Mouse (Mus musculus) liver, postnatal 0 days (tissue): ENCODE results near the gene Dhx32. TPM values are rescaled to one million over a fixed set of nuclear protein-coding genes. Genes with fewer than 3 reads are reported as not detected.
A peak's percentile ranks its signal among the peaks of the same experiment; 100 is the strongest.

Source experiments
- ATAC-seq: fragments of 200-750 bp; cut with Nextera tagmentation; 2 replicates; pipeline ENCODE4 v1.8.0; 2017; ENCODE audit warnings: mild to moderate bottlenecking, moderate library complexity
- DNase-seq: peaks from one replicate; pipeline ENCODE4 v3.0.0-alpha.2; 2016
- H3K27ac ChIP-seq: fragments of 300-500 bp; sonication (generic); 2 replicates; pipeline ENCODE4 v1.5.1; 2014; ENCODE audit warnings: antibody characterized with exemption, moderate library complexity, mild to moderate bottlenecking, low read depth
- H3K27me3 ChIP-seq: fragments of 300-500 bp; sonication (generic); 2 replicates; pipeline ENCODE4 v1.6.1; 2014; ENCODE audit warnings: low read length, control low read depth, mixed read lengths; ENCODE audit not compliant: insufficient read depth
- H3K36me3 ChIP-seq: fragments of 300-500 bp; sonication (generic); replicated peaks from 2 replicates; pipeline ENCODE4 v1.6.1; 2014; ENCODE audit warnings: mild to moderate bottlenecking, control low read depth, low read length, moderate library complexity, mixed read lengths; ENCODE audit not compliant: insufficient read depth
- H3K4me1 ChIP-seq: fragments of 300-500 bp; sonication (generic); 2 replicates; pipeline ENCODE4 v1.6.1; 2014; ENCODE audit warnings: antibody characterized with exemption, mild to moderate bottlenecking, control low read depth; ENCODE audit not compliant: insufficient read depth
- H3K4me2 ChIP-seq: fragments of 300-500 bp; sonication (generic); 2 replicates; pipeline ENCODE4 v1.6.1; 2014; ENCODE audit warnings: low read depth, mild to moderate bottlenecking, low read length, moderate library complexity, mixed read lengths
- H3K4me3 ChIP-seq: fragments of 300-500 bp; sonication (generic); 2 replicates; pipeline ENCODE4 v1.5.1; 2014; ENCODE audit warnings: low read depth, low read length
- H3K9ac ChIP-seq: fragments of 300-500 bp; sonication (generic); replicated peaks from 2 replicates; pipeline ENCODE4 v1.6.1; 2014; ENCODE audit warnings: mild to moderate bottlenecking, moderate library complexity
- H3K9me3 ChIP-seq: fragments of 300-500 bp; sonication (generic); 2 replicates; pipeline ENCODE4 v1.6.1; 2016; ENCODE audit warnings: mild to moderate bottlenecking, control low read depth, low read length, mixed read lengths
- CTCF ChIP-seq: sonication (generic); IDR thresholded peaks from 2 replicates; pipeline ENCODE4 v1.5.1; 2016; ENCODE audit warnings: antibody characterized with exemption, low read depth
- EP300 ChIP-seq: IDR thresholded peaks from 2 replicates; pipeline ENCODE4 v1.6.1; 2016; ENCODE audit warnings: antibody characterized with exemption, low read depth, mild to moderate bottlenecking
- WGBS: fragments of 180-500 bp; shearing (Covaris S2); extraction: QIAGEN DNeasy Blood & Tissue Kit; methylation state at CpG from one replicate; pipeline ENCODE4 v1.1.7; 2014; ENCODE audit not compliant: insufficient replicate concordance; 5-methylcytosine and 5-hydroxymethylcytosine counted together
- polyA plus RNA-seq: library from polyadenylated mRNA; unstranded; fragments of >200 nt; fragmentation: Nextera tagmentation; extraction: Ambion mirVana; gene quantifications from 2 replicates; pipeline ENCODE4 v1.2.1, GENCODE M21; 2015

The Dhx32 gene
- polyA plus RNA-seq, 1 experiment from 2014 or later: 5.5 TPM

DNA sequence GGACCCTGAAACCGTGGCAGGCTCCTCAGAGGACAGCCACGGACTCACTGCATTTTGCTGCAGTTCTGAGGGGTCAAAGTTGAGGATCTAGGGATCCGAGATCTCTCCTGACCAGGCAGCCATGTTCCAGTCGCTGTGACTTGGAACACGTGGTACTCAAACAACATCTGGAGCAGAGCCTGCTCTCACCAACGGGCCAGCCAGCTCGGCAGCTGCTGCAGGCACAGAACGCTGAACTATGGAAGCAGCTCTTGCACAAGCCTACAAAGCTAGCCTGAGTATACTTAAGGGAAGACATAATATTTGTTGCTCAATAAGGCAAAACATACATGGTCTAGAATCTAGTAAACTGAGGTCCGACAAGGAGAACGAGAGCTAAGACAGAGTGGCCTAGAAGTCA is 57.0 kb downstream of the Dhx32 start:
- no peak overlapping the region for H3K27ac ChIP-seq
- DNase-seq: no peak
- WGBS: 75% methylated on average over 10 of the region's 10 CpGs

DNA sequence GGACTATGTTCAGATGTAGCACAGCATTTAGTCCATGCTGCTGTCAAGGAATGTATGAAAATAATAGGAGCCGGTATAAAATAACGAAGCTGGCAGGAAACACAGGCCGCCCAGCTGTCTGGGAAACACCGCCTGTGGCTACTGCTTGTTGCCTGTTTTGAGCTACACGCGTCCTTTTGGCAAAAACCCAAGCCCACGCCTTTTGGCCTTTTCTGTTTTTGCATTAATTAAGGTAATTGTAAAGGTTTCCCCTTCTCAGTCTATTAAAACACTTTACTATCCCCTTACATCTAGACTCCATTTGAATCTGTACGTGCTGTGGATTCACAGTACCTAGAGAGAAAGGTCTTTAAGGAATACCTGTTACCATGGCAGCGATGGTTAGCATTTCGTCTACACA is 57.7 kb downstream of the Dhx32 start:
- no peak for TF ChIP-seq EP300
- no peak for TF ChIP-seq CTCF
- H3K4me1 ChIP-seq: no peaks in the 10 kb centered on the region
- no peak for ATAC-seq
- no peaks in the 10 kb centered on the region for H3K9me3 ChIP-seq
- no peak overlapping the region for H3K9ac ChIP-seq
- H3K4me3 ChIP-seq: no peak overlapping the region
- H3K27ac ChIP-seq: no peak overlapping the region
- WGBS: 85% methylated on average over 10 of the region's 10 CpGs
- H3K27me3 ChIP-seq: no peaks in the 10 kb centered on the region
- no peak overlapping the region for H3K4me2 ChIP-seq
- H3K36me3 ChIP-seq: peaks cover 32% of the 10 kb centered on the region
- no peak for DNase-seq

More for the DNA sequence above, 57.0 kb downstream of the Dhx32 start:
- H3K36me3 ChIP-seq: peaks cover 25% of the 10 kb centered on the region
- no peaks in the 10 kb centered on the region for H3K4me1 ChIP-seq
- H3K4me2 ChIP-seq: no peak overlapping the region
- no peaks in the 10 kb centered on the region for H3K9me3 ChIP-seq
- no peaks in the 10 kb centered on the region for H3K27me3 ChIP-seq
- no peak for TF ChIP-seq CTCF
- TF ChIP-seq EP300: no peak
- H3K4me3 ChIP-seq: no peak overlapping the region
- 0 out of 2 replicates have a peak, but pooled peaks have one; percentile 36 for ATAC-seq
- H3K9ac ChIP-seq: no peak overlapping the region

- ATAC-seq: no peak
- Histone ChIP-seq H3K27me3 (no peaks in the 10 kb centered on the region), H3K4me3 (no peak overlapping the region), H3K4me2 (no peak overlapping the region), H3K36me3 (peaks cover 63% of the 10 kb centered on the region), H3K4me1 (0 out of 2 replicates have a peak, but pooled peaks cover 3% of the 10 kb centered on the region), H3K27ac (no peak overlapping the region), H3K9me3 (no peaks in the 10 kb centered on the region), H3K9ac (no peak overlapping the region)
- TF ChIP-seq EP300: no peak
- no peak for DNase-seq
- WGBS: 86% methylated on average over 11 of the region's 11 CpGs
Measured at GRCm38 (mm10) chr7:133720616-133721015, 61.9 kb downstream of the Dhx32 start.

- TF ChIP-seq CTCF (peak; percentile 48), EP300 (no peak)
- DNase-seq (no peak), ATAC-seq (no peak)
- Histone ChIP-seq H3K27me3 (no peaks in the 10 kb centered on the region), H3K4me3 (no peak overlapping the region), H3K4me2 (no peak overlapping the region), H3K27ac (no peak overlapping the region), H3K4me1 (0 out of 2 replicates have a peak, but pooled peaks cover 3% of the 10 kb centered on the region), H3K36me3 (peaks cover 77% of the 10 kb centered on the region), H3K9ac (no peak overlapping the region), H3K9me3 (no peaks in the 10 kb centered on the region)
- WGBS: 92% methylated on average over 1 of the region's 1 CpGs
Measured at GRCm38 (mm10) chr7:133718580-133718979, 63.9 kb downstream of the Dhx32 start.

GRCm38 (mm10) chr7:133715387-133715786 is 67.1 kb downstream of the Dhx32 start:
- H3K27me3 ChIP-seq: no peaks in the 10 kb centered on the region
- ATAC-seq (no peak), DNase-seq (peak; percentile 37)
- H3K4me3 ChIP-seq: no peak overlapping the region
- 0 out of 2 replicates have a peak, but pooled peaks cover 5% of the 10 kb centered on the region for H3K4me1 ChIP-seq
- peak overlapping the region; percentile 29; the same call in 1 of the 2 replicates for H3K27ac ChIP-seq
- WGBS: 68% methylated on average over 4 of the region's 4 CpGs
- H3K36me3 ChIP-seq: peaks cover 60% of the 10 kb centered on the region
- H3K9ac ChIP-seq: no peak overlapping the region
- H3K9me3 ChIP-seq: no peaks in the 10 kb centered on the region
- TF ChIP-seq EP300 (no peak), CTCF (no peak)
- H3K4me2 ChIP-seq: 0 out of 2 replicates have a peak overlapping the region, but pooled peaks have one; percentile 1

- no peaks in the 10 kb centered on the region for H3K27me3 ChIP-seq
- WGBS: 88% methylated on average over 2 of the region's 2 CpGs
- no peak overlapping the region for H3K4me2 ChIP-seq
- H3K4me1 ChIP-seq: peaks cover 20% of the 10 kb centered on the region
- H3K27ac ChIP-seq: no peak overlapping the region
- no peak overlapping the region for H3K4me3 ChIP-seq
- no peak for DNase-seq
- ATAC-seq: no peak
- no peaks in the 10 kb centered on the region; the same call in 1 of the 2 replicates for H3K36me3 ChIP-seq
- no peak overlapping the region for H3K9ac ChIP-seq
- TF ChIP-seq EP300 (no peak), CTCF (peak; percentile 41)
- no peaks in the 10 kb centered on the region for H3K9me3 ChIP-seq
Measured at GRCm38 (mm10) chr7:133707301-133707700, 75.2 kb downstream of the Dhx32 start.

- TF ChIP-seq CTCF (no peak), EP300 (no peak)
- no peak overlapping the region for H3K4me2 ChIP-seq
- DNase-seq: no peak
- no peak overlapping the region for H3K4me3 ChIP-seq
- H3K9ac ChIP-seq: no peak overlapping the region
- WGBS: 91% methylated on average over 7 of the region's 7 CpGs
- no peak for ATAC-seq
- H3K9me3 ChIP-seq: no peaks in the 10 kb centered on the region
- H3K4me1 ChIP-seq: peaks cover 12% of the 10 kb centered on the region
- no peak overlapping the region for H3K27ac ChIP-seq
- H3K36me3 ChIP-seq: peaks cover 21% of the 10 kb centered on the region
- no peaks in the 10 kb centered on the region for H3K27me3 ChIP-seq
Measured at GRCm38 (mm10) chr7:133703906-133704305, 78.6 kb downstream of the Dhx32 start.
